Mouse (Mus musculus) embryonic facial prominence, embryonic 10.5 days (tissue): ENCODE data around the gene Smyd5. TPM values are rescaled to one million over a fixed set of nuclear protein-coding genes. Genes with fewer than 3 reads are reported as not detected.

Experiments
- DNase-seq: peaks from one replicate; pipeline ENCODE4 v3.0.0-alpha.2; 2017; ENCODE audit warnings: low spot score
- H3K27ac ChIP-seq: fragments of 300-500 bp; sonication (generic); replicated peaks from 2 replicates; pipeline ENCODE4 v1.5.1; 2016; ENCODE audit warnings: mild to moderate bottlenecking
- H3K27me3 ChIP-seq: fragments of 300-500 bp; sonication (generic); replicated peaks from 2 replicates; pipeline ENCODE4 v1.6.1; 2016; ENCODE audit warnings: low read depth, mild to moderate bottlenecking; ENCODE audit not compliant: poor library complexity, severe bottlenecking
- H3K36me3 ChIP-seq: fragments of 300-500 bp; sonication (generic); replicated peaks from 2 replicates; pipeline ENCODE4 v1.6.1; 2016; ENCODE audit warnings: mild to moderate bottlenecking, moderate library complexity
- H3K4me1 ChIP-seq: fragments of 300-500 bp; sonication (generic); 2 replicates; pipeline ENCODE4 v1.6.1; 2016
- H3K4me3 ChIP-seq: fragments of 300-500 bp; sonication (generic); 2 replicates; pipeline ENCODE4 v1.5.1; 2016; ENCODE audit warnings: mild to moderate bottlenecking, moderate library complexity
- H3K9me3 ChIP-seq: fragments of 300-500 bp; sonication (generic); 2 replicates; pipeline ENCODE4 v1.6.1; 2016; ENCODE audit warnings: mild to moderate bottlenecking
- WGBS: fragments of 180-500 bp; shearing (Covaris S2); methylation state at CpG from one replicate; pipeline ENCODE4 v1.1.7; 2016; 5-methylcytosine and 5-hydroxymethylcytosine counted together
- polyA plus RNA-seq: library from polyadenylated mRNA; unstranded; fragments of >200 nt; fragmentation: Nextera tagmentation; extraction: Ambion mirVana; gene quantifications from 2 replicates; pipeline ENCODE4 v1.2.1, GENCODE M21; 2016

Smyd5 gene
- polyA plus RNA-seq, 1 experiment from 2014 or later: 87.6 TPM

DNA sequence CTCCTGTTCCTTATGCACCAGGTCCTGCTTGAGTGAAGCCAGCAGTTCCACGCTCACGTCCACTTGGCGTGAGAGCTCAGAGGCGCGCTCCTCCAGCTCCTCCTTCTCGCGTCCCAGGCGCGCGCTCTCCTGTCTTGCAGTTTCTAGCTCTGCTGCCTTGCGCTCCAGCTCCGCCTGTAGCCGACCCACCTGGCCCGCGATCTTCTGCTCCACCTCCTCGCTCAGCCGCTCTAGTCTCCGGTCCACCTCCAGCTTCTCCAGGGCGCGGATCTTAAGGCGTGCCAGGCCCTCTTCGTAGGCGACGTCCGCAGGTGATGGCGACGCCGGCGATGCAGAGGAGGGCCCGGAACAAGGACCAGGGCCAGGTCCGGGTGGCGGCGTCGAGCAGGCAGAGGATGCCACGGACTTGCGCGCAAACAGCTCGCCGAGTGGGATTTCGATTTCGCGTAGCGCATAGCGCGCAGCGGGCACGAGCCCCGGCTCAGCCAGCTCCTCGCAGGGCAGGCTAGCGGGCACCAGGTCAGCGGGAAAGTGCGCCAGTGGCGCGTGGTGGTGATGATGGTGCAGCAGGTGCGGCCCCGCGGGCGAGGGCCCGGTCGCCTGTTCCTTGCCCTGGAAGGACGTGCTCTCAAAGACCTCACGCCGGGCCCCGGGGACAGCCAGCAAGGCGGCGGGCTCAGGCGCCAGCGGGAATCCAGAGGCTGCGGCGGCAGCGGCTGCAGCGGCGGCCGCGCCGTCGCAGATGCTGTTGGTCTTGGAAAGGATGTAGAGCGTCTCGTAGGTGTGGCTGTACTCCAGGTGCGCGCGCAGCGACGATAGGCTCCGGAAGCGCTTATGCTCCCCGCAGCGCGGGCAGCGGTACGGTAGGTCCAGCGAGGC is 52.3 kb downstream of the Smyd5 start:
- peak; percentile 57 for DNase-seq
- Histone ChIP-seq H3K36me3 (no peaks in the 10 kb centered on the region), H3K4me3 (peak overlapping the region; percentile 52), H3K9me3 (no peaks in the 10 kb centered on the region), H3K4me1 (peaks cover 22% of the 10 kb centered on the region), H3K27ac (0 out of 2 replicates have a peak overlapping the region, but pooled peaks have one; percentile 15), H3K27me3 (peaks cover 89% of the 10 kb centered on the region)
- WGBS: 3% methylated on average over 92 of the region's 92 CpGs

DNA sequence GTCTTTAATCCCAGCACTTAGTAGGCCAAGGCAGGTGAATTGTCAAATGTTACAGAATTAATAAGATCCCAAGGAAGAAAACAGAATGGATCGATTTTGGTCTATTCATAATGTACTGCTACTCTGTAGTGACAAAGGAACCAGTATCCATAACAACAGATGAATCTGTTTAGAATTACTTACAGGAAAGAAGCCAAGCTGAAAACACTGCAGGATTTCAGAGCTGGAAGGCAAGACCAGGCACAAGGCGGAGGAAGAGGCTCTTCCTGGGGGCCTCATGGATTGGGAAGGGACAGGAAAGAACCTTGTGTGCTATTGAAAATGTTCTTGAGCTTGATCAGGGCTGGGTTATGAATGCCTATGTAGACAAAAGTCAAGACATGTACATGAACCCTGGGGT is 53.9 kb downstream of the Smyd5 start:
- no peaks in the 10 kb centered on the region for H3K9me3 ChIP-seq
- DNase-seq: no peak
- H3K27me3 ChIP-seq: peaks cover 80% of the 10 kb centered on the region
- H3K4me1 ChIP-seq: peaks cover 28% of the 10 kb centered on the region
- no peak overlapping the region for H3K27ac ChIP-seq
- WGBS: 81% methylated on average over 2 of the region's 2 CpGs
- no peak overlapping the region for H3K4me3 ChIP-seq
- no peaks in the 10 kb centered on the region for H3K36me3 ChIP-seq

DNA sequence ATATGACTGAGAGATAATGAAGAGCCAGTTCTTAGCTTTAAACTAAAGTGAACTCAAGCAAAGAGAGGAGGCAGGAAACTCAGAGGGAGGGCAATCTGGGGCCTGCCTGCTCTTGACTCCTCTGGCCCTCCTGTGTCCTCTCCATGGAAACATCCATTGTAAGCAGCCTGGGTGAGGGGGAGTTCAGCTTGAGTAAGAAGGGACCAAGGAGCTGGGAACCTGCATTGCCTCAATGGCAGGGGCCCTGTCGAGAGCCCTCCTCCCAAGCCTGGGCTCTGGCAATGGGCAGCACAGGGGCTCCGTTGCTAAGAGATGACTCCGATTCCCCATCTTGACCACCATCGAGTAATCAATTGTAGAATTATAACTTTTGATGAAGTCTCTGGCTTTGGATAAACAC is 56.7 kb downstream of the Smyd5 start:
- Histone ChIP-seq H3K27ac (no peak overlapping the region), H3K27me3 (peaks cover 52% of the 10 kb centered on the region), H3K4me3 (no peak overlapping the region), H3K36me3 (no peaks in the 10 kb centered on the region), H3K9me3 (no peaks in the 10 kb centered on the region), H3K4me1 (peaks cover 28% of the 10 kb centered on the region)
- 61% methylated on average over 4 of the region's 4 CpGs for WGBS
- no peak for DNase-seq

DNA sequence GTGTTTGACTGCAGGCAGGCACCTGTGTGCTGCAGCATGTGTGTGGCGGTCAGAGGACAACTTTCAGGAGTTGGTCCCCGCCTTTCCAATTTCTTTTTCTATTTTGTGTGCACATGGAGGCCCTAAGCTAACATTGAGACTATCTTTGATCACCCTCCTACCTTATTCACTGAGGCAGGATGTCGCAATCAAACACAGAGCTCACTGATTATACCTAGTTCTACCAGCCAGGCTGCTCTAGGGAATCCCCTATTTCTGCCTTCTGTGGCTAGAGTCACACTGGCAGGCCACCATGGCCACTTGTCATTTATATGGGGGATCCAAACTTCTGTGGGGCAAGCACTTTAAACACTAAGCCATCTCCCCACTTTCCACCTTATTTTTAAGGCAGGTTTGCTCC is 57.9 kb downstream of the Smyd5 start:
- no peak overlapping the region for H3K4me3 ChIP-seq
- no peak overlapping the region for H3K27ac ChIP-seq
- peaks cover 17% of the 10 kb centered on the region for H3K4me1 ChIP-seq
- H3K27me3 ChIP-seq: peaks cover 40% of the 10 kb centered on the region
- no peaks in the 10 kb centered on the region for H3K9me3 ChIP-seq
- WGBS: 83% methylated on average over 3 of the region's 3 CpGs
- no peak for DNase-seq
- H3K36me3 ChIP-seq: no peaks in the 10 kb centered on the region

DNA sequence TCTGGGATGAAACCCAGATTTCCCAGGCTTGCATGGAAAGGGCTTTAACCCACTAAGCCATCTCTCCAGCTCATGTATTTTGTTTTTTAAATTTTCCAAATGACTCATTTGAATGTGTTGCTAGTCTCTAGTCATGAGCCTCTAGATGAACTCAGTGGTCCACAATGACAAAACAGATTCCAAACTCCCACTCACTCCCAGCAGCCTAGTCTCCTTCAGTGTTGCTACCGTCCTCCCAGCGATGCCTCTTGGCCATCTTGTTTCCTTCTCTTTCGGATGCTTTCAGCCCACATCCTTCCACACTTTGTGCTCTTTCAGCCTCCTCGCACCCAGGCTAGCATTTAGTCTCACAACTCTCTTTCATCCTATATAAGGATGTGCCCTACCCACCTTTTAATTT is 58.5 kb downstream of the Smyd5 start:
- Histone ChIP-seq H3K36me3 (no peaks in the 10 kb centered on the region), H3K9me3 (no peaks in the 10 kb centered on the region), H3K4me3 (no peak overlapping the region), H3K4me1 (peaks cover 15% of the 10 kb centered on the region), H3K27me3 (peaks cover 35% of the 10 kb centered on the region), H3K27ac (no peak overlapping the region)
- DNase-seq: no peak
- WGBS: 89% methylated on average over 4 of the region's 4 CpGs

DNA sequence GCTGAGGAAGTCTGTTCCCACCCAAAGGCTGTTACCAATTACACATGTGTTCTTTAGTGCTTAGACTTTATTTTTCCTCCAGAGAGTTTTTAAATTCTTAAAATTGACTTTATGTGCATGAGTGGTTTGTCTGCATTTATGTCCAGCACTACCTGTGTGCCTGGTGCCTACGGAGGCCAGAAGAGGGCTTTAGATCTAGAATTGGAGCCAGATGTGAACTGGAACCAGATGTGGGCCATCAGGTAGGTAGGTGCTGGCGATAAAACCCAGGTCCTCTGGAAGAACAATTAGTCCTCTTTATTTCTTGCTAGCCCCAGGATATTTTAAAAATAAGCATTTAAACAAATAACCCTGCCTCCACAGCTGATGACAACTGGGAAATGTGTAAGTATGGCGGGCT is 59.8 kb downstream of the Smyd5 start:
- Histone ChIP-seq H3K4me3 (no peak overlapping the region), H3K36me3 (no peaks in the 10 kb centered on the region), H3K4me1 (peaks cover 15% of the 10 kb centered on the region), H3K27me3 (peaks cover 21% of the 10 kb centered on the region), H3K27ac (no peak overlapping the region), H3K9me3 (no peaks in the 10 kb centered on the region)
- 57% methylated on average over 3 of the region's 3 CpGs for WGBS
- DNase-seq: no peak

Other genes with a start within 250 kb of the Smyd5 start
- gene Emx1, start 244.6 kb upstream of the Smyd5 start, polyA plus RNA-seq: 2.6 and 2.9 TPM in 2 replicates
- gene Sfxn5, start 98.6 kb upstream of the Smyd5 start, polyA plus RNA-seq: 8.5 and 8.6 TPM in 2 replicates
- 2.3 and 3.6 TPM in 2 replicates for gene Rab11fip5, start 57.4 kb upstream of the Smyd5 start, polyA plus RNA-seq
- gene Noto, start 8.1 kb upstream of the Smyd5 start, polyA plus RNA-seq: not detected in 2 replicates
- 784 and 818 TPM in 2 replicates for gene Cct7, start 19.5 kb downstream of the Smyd5 start, polyA plus RNA-seq
- gene Pradc1, start 20.0 kb downstream of the Smyd5 start, polyA plus RNA-seq: 29.1 and 30.4 TPM in 2 replicates
- gene Fbxo41, start 71.0 kb downstream of the Smyd5 start, polyA plus RNA-seq: 0.30 and 0.46 TPM in 2 replicates
- gene Egr4, start 81.6 kb downstream of the Smyd5 start, polyA plus RNA-seq: not detected in 2 replicates
- gene Alms1, start 155.5 kb downstream of the Smyd5 start, polyA plus RNA-seq: 10.2 and 11.3 TPM in 2 replicates